Mouse (Mus musculus): ENCODE data around the gene Hivep3.

The Hivep3 gene

GRCm38 (mm10) chr4:120115516-120115915 is 381.9 kb downstream of the Hivep3 start:
- DNase-seq, result peak in 1 of 2 experiments; percentile 31

GRCm38 (mm10) chr4:120116312-120116711 is 382.7 kb downstream of the Hivep3 start:
- DNase-seq, result no peak

GRCm38 (mm10) chr4:120120276-120120675 is 386.7 kb downstream of the Hivep3 start:
- peak; percentile 84 to 88 for DNase-seq

GRCm38 (mm10) chr4:120124656-120125055 is 391.1 kb downstream of the Hivep3 start:
- no peak for DNase-seq

GRCm38 (mm10) chr4:120126047-120126446 is 392.5 kb downstream of the Hivep3 start:
- DNase-seq, result peak in 1 of 2 experiments; percentile 43

- no peak for DNase-seq
These were observed 393.7 kb downstream of the Hivep3 start for GRCm38 (mm10) chr4:120127333-120127732.

- DNase-seq, result no peak
These were observed 394.4 kb downstream of the Hivep3 start for GRCm38 (mm10) chr4:120128033-120128432.

GRCm38 (mm10) chr4:120129233-120129885 is 395.8 kb downstream of the Hivep3 start:
- DNase-seq, result peak; percentile 68 to 72

- no peak for DNase-seq
These were observed 397.3 kb downstream of the Hivep3 start for GRCm38 (mm10) chr4:120130926-120131325.

GRCm38 (mm10) chr4:120131441-120132220 is 398.0 kb downstream of the Hivep3 start:
- peak; percentile 84 for DNase-seq

GRCm38 (mm10) chr4:120134223-120134622 is 400.6 kb downstream of the Hivep3 start:
- no peak for DNase-seq

GRCm38 (mm10) chr4:120141810-120142209 is 408.2 kb downstream of the Hivep3 start:
- no peak for DNase-seq

GRCm38 (mm10) chr4:120142905-120143304 is 409.3 kb downstream of the Hivep3 start:
- DNase-seq, result peak in 1 of 2 experiments; percentile 33

GRCm38 (mm10) chr4:120144343-120144742 is 410.8 kb downstream of the Hivep3 start:
- DNase-seq, result peak; percentile 84 to 85

GRCm38 (mm10) chr4:120145931-120146330 is 412.3 kb downstream of the Hivep3 start:
- DNase-seq, result no peak

GRCm38 (mm10) chr4:120148291-120149141 is 414.9 kb downstream of the Hivep3 start:
- DNase-seq, result peak; percentile 46 to 56

- DNase-seq, result no peak
These were observed 415.5 kb downstream of the Hivep3 start for GRCm38 (mm10) chr4:120149142-120149524.

- DNase-seq, result no peak
These were observed 416.8 kb downstream of the Hivep3 start for GRCm38 (mm10) chr4:120150345-120150920.

GRCm38 (mm10) chr4:120151906-120152305 is 418.3 kb downstream of the Hivep3 start:
- DNase-seq, result no peak

GRCm38 (mm10) chr4:120152648-120153047 is 419.1 kb downstream of the Hivep3 start:
- DNase-seq, result no peak

GRCm38 (mm10) chr4:120153736-120154135 is 420.2 kb downstream of the Hivep3 start:
- no peak for DNase-seq

- DNase-seq, result no peak
These were observed 425.2 kb downstream of the Hivep3 start for GRCm38 (mm10) chr4:120158714-120159310.
